ENCODE assay signal across 8 mouse cellular contexts in the genomic region with DNA sequence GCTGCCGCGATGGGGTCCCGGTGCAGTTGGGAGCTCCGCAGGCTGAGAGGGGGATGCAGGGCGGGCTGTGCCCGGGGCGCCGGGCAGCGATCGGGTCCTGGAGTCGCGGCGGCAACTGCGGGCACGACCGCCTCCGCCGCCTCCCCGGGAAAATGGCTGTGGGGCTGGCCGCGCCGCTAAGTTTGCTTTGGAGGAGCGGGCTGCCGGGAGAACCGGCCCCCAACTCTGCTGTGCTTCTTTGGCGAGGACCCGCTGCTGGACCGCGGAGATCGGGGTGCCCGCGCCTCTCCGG. TPM values are rescaled to one million over a fixed set of nuclear protein-coding genes. Genes with fewer than 3 reads are reported as not detected.
DNase-seq lines count a peak whose midpoint lies in the region; ATAC-seq and TF ChIP-seq lines count a peak whose summit lies in the region.

No protein-coding gene starts in this region.

- TF ChIP-seq POLR2A in cortical plate, adult 2 months (IDR thresholded peaks at IDR 0.05; ENCODE audit: extremely low read depth, insufficient read depth, low read length) = no peak

- H3K9me3 ChIP-seq in kidney, postnatal 0 days (replicated peaks; ENCODE audit: low read length) = no peaks in the 10 kb centered on the region
- no peaks in the 10 kb centered on the region for H3K9me3 ChIP-seq in hindbrain, embryonic 13.5 days
- H3K9me3 ChIP-seq in midbrain, embryonic 15.5 days = no peaks in the 10 kb centered on the region

- DNase-seq in kidney, postnatal 0 days (ENCODE audit: low spot score) = no peak
- no peak for DNase-seq in kidney, adult 11 months
- no peak for DNase-seq in thymus, postnatal 4 days
- DNase-seq in MN1 (ENCODE audit: low spot score) = no peak

- peaks cover 11% of the 10 kb centered on the region; the same call in 1 of the 2 replicates for H3K4me1 ChIP-seq in kidney, postnatal 0 days (replicated peaks; ENCODE audit: insufficient read depth, low read length)
- peaks cover 2% of the 10 kb centered on the region; the same call in 1 of the 2 replicates for H3K4me1 ChIP-seq in cortical plate, adult 2 months (ENCODE audit: control insufficient read depth, insufficient read depth, low read length)
- peaks cover 31% of the 10 kb centered on the region for H3K4me1 ChIP-seq in hindbrain, embryonic 13.5 days (replicated peaks)
- H3K4me1 ChIP-seq in midbrain, embryonic 15.5 days = peaks cover 31% of the 10 kb centered on the region

- peak overlapping the region; percentile 59 for H3K4me2 ChIP-seq in kidney, postnatal 0 days (ENCODE audit: low read length)
- H3K4me2 ChIP-seq in hindbrain, embryonic 13.5 days = peak overlapping the region; percentile 86
- H3K4me2 ChIP-seq in midbrain, embryonic 15.5 days = peak overlapping the region; percentile 89

- peaks cover 18% of the 10 kb centered on the region for H3K36me3 ChIP-seq in kidney, postnatal 0 days (ENCODE audit: insufficient read depth, low read length)
- H3K36me3 ChIP-seq in hindbrain, embryonic 13.5 days = peaks cover 31% of the 10 kb centered on the region
- peaks cover 18% of the 10 kb centered on the region; the same call in 1 of the 2 replicates for H3K36me3 ChIP-seq in midbrain, embryonic 15.5 days (replicated peaks)

- H3K27ac ChIP-seq in kidney, postnatal 0 days = peak overlapping the region; percentile 97
- H3K27ac ChIP-seq in cortical plate, adult 2 months (ENCODE audit: insufficient read depth, low read length) = peak overlapping the region; percentile 61
- H3K27ac ChIP-seq in hindbrain, embryonic 13.5 days = peak overlapping the region; percentile 93
- H3K27ac ChIP-seq in midbrain, embryonic 15.5 days = peak overlapping the region; percentile 82

- ATAC-seq in kidney, postnatal 0 days (replicated peaks; ENCODE audit: low FRiP score, low read depth) = no peak
- ATAC-seq in hindbrain, embryonic 13.5 days (ENCODE audit: low FRiP score) = no peak
- ATAC-seq in midbrain, embryonic 15.5 days (replicated peaks) = peak; percentile 12
- ATAC-seq in megakaryocyte-erythroid progenitor cell, adult 5-6 weeks (replicated peaks; ENCODE audit: low FRiP score, low TSS enrichment, poor library complexity, severe bottlenecking) = no peak

- H3K9ac ChIP-seq in kidney, postnatal 0 days (ENCODE audit: low read depth, low read length) = peak overlapping the region; percentile 94
- peak overlapping the region; percentile 89 for H3K9ac ChIP-seq in hindbrain, embryonic 13.5 days
- H3K9ac ChIP-seq in midbrain, embryonic 15.5 days = peak overlapping the region; percentile 68

- 0% methylated on average over 32 of the region's 33 CpGs for WGBS in kidney, postnatal 0 days
- WGBS in hindbrain, embryonic 13.5 days = under 1% methylated on average over 33 of the region's 33 CpGs
- 1% methylated on average over 33 of the region's 33 CpGs for WGBS in midbrain, embryonic 15.5 days

- no peak for TF ChIP-seq CTCF in kidney, postnatal 0 days (IDR thresholded peaks at IDR 0.05; ENCODE audit: low read depth)
- no peak for TF ChIP-seq CTCF in cortical plate, adult 2 months (IDR thresholded peaks at IDR 0.05; ENCODE audit: extremely low read depth, insufficient read depth, low read length)

- H3K4me3 ChIP-seq in kidney, postnatal 0 days (replicated peaks; ENCODE audit: low read depth, low read length) = peak overlapping the region; percentile 98
- H3K4me3 ChIP-seq in cortical plate, adult 2 months (ENCODE audit: insufficient read depth, low read length) = peak overlapping the region; percentile 51
- peak overlapping the region; percentile 98 for H3K4me3 ChIP-seq in hindbrain, embryonic 13.5 days
- peak overlapping the region; percentile 62 for H3K4me3 ChIP-seq in midbrain, embryonic 15.5 days

- H3K27me3 ChIP-seq in kidney, postnatal 0 days (ENCODE audit: insufficient read depth, low read length) = no peaks in the 10 kb centered on the region
- no peaks in the 10 kb centered on the region for H3K27me3 ChIP-seq in hindbrain, embryonic 13.5 days
- H3K27me3 ChIP-seq in midbrain, embryonic 15.5 days (replicated peaks) = no peaks in the 10 kb centered on the region

RNA-seq across cellular contexts. Expression of a gene that starts 0.4 kb away (rescaled TPM):
- 32.4 and 32.6 TPM in 2 replicates for polyA plus RNA-seq in kidney, postnatal 0 days (2015; fragmentation: Nextera tagmentation; extraction: Ambion mirVana)
- 17.8 and 18.4 TPM in 2 replicates for polyA plus RNA-seq in cortical plate, adult 2 months (2012; rRNA removed)
- polyA plus RNA-seq in hindbrain, embryonic 13.5 days (2015; fragmentation: Nextera tagmentation; extraction: Ambion mirVana) = 41.2 and 41.3 TPM in 2 replicates
- polyA plus RNA-seq in midbrain, embryonic 15.5 days (2015; fragmentation: Nextera tagmentation; extraction: Ambion mirVana) = 43.9 and 45.3 TPM in 2 replicates
- total RNA-seq in megakaryocyte-erythroid progenitor cell, adult 5-6 weeks (2014; fragmentation: Nextera tagmentation) = 23.4 and 36.3 TPM in 2 replicates
- total RNA-seq in megakaryocyte-erythroid progenitor cell, adult 5-6 weeks (2017) = 58.0 and 58.9 TPM in 2 replicates

RNA-seq across cellular contexts. Expression of a gene that starts 41.7 kb away (rescaled TPM):
- 606 and 634 TPM in 2 replicates for polyA plus RNA-seq in kidney, postnatal 0 days (2015; fragmentation: Nextera tagmentation; extraction: Ambion mirVana)
- 175 and 184 TPM in 2 replicates for polyA plus RNA-seq in cortical plate, adult 2 months (2012; rRNA removed)
- 599 and 600 TPM in 2 replicates for polyA plus RNA-seq in hindbrain, embryonic 13.5 days (2015; fragmentation: Nextera tagmentation; extraction: Ambion mirVana)
- polyA plus RNA-seq in midbrain, embryonic 15.5 days (2015; fragmentation: Nextera tagmentation; extraction: Ambion mirVana) = 495 and 513 TPM in 2 replicates
- 335 and 399 TPM in 2 replicates for total RNA-seq in megakaryocyte-erythroid progenitor cell, adult 5-6 weeks (2014; fragmentation: Nextera tagmentation)
- total RNA-seq in megakaryocyte-erythroid progenitor cell, adult 5-6 weeks (2017) = 428 and 450 TPM in 2 replicates
